Mouse (Mus musculus): ENCODE measurements around the gene Ufsp1.

GRCm38 (mm10) chr5:137318570-137318969 is 24.1 kb downstream of the Ufsp1 start:
- TF ChIP-seq CTCF (conservative IDR thresholded peaks at IDR 0.05; ENCODE audit: low read length) (no peak), POU5F1 (IDR thresholded peaks at IDR 0.05; ENCODE audit: borderline replicate concordance, low read length) (no peak)
